Mouse (Mus musculus): ENCODE data around the gene Rbms2.

Gene Rbms2

GRCm38 (mm10) chr10:128133650-128134332 lies 46.3 kb downstream of the Rbms2 start:
- DNase-seq: peak; percentile 20 to 30

GRCm38 (mm10) chr10:128131812-128132211 lies 48.3 kb downstream of the Rbms2 start:
- DNase-seq: peak; percentile 32 to 54

DNA sequence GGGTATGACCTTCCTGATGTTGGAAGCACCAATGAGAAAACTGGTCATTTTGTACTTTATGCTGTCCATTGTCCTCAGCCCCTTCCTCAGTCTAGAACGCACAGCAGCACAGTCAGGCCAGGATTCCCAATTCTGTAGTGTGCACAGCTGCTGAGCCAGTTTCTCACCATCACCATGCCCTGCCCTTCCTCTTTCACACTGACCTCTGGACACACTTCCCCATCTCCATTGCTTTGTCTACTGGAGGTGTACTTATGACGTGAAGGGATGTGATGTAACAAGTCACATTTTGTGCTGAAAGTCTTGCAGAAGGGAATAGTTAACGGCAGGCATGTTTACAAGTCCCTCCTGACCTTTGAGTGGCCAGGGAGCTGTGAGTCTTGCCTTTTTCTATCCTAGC lies 48.8 kb downstream of the Rbms2 start:
- no peak for DNase-seq

DNA sequence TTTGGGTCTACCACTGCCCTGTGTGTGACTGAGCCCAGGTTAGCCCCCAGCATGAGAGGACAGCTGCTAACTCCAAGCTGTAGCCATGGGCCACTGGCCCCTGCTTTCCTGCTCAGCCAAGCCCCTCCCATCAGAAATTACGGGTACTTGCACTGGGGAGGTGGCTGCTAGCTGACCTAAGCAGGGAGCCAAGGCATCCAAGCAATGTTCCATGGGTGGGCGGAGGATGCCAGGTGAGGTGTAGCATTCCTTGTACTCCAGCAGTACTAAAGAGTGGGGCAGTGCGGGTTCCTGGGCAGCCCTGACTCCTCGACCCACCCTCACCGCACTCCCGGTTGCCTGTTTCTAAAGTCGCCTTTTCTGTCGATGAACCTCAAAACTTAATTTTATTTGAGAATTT lies 52.0 kb downstream of the Rbms2 start:
- DNase-seq: no peak

- no peak for DNase-seq
Measured at GRCm38 (mm10) chr10:128127497-128127896, 52.6 kb downstream of the Rbms2 start.

- no peak for DNase-seq
Measured at GRCm38 (mm10) chr10:128125951-128126350, 54.1 kb downstream of the Rbms2 start.

DNA sequence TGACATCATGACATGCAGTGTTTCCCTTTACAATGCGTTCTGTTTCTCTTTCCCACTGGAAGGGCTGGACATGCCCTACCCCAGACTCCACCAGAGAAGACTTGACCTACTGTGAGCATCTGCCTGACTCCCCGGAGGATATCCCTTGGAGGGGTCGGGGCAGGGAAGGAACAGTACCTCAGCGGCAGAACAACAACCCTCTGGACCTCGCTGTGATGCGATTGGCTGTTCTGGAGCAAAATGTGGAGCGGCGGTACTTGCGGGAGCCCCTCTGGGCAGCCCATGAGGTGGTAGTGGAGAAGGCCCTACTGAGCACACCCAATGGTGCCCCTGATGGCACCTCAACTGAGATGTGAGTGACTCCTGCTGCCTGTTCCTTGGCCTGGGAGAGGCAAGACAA lies 55.3 kb downstream of the Rbms2 start:
- no peak for DNase-seq

- no peak for DNase-seq
Measured at GRCm38 (mm10) chr10:128123833-128124232, 56.3 kb downstream of the Rbms2 start.

DNA sequence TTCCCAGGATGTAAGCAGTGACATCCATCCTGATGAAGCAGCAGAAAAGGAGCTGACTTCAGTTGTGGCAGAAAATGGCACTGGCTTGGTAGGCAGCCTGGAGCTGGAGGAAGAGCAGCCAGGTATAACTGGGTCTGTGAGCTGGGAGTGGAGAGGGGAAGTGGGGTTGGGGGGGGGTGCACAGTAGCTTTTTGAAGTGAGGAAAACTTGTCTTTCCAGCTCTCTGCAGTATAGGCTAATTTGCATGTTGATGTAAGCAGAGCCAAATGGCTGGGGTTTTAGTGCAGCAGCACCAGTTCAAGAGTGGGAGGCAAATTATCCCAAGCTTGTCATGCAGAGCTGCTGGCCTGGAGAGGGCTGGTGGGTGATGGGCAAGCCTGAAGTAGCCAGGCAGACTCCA lies 68.9 kb downstream of the Rbms2 start:
- no peak for DNase-seq

DNA sequence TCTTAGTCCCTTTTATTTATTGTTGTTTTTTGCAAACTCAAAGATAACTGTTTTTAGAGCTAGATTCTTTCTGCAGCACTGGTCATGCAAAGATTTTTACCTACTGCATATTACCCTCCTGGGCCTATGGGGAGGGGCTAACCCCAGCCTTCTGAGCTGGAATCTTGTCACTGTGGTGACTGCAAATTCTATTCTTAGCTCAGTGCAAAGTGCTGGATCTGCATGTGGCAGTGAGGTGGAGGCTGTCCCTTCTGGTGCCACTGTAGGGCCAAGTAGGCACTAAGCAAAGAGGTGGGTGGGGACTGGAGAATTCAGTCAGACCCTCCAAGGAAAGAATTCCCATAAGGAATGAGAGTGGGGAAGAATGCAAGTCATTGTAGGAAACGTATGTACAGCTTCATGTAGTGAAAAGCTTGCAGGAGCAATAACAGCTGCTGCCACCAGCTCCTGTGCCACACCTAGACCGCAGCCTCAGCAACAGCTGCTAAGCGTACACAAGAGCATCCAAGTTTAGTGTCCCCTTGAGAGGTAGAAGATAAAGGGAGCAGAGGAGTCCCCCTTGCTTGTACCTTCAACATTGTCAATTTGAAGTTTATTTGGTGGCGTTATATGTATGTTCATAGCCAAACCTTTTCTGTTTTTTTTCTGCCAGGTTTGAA lies 69.9 kb downstream of the Rbms2 start:
- no peak for DNase-seq

GRCm38 (mm10) chr10:128097587-128097971 lies 82.5 kb downstream of the Rbms2 start:
- DNase-seq: peak; percentile 92 to 94

- peak; percentile 96 to 97 for DNase-seq
Measured at GRCm38 (mm10) chr10:128096693-128097586, 83.2 kb downstream of the Rbms2 start.

DNA sequence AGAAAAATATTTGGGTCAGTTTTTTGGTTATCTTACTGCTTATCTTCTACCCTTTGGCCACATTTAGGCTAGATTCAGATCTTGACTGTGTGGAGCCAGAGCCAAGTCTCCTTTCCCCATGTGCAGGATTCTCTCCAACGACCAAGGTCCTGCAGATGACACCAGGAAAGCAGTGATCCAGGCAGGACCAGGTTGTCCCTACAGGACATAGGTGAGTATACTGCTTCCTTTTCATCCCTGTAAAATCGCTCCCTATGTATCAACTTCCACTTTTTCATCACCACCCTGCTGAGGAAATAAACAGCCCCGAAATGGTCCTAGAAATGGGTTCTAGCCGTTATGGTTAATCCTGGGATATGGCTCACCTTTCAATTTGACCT lies 83.8 kb downstream of the Rbms2 start:
- DNase-seq: no peak

GRCm38 (mm10) chr10:128095003-128095636 lies 85.0 kb downstream of the Rbms2 start:
- DNase-seq: no peak

GRCm38 (mm10) chr10:128094340-128094968 lies 85.6 kb downstream of the Rbms2 start:
- DNase-seq: peak; percentile 80 to 84

- DNase-seq: peak; percentile 81 to 82
Measured at GRCm38 (mm10) chr10:128093496-128094294, 86.4 kb downstream of the Rbms2 start.

GRCm38 (mm10) chr10:128092506-128093495 lies 87.3 kb downstream of the Rbms2 start:
- DNase-seq: peak; percentile 87

DNA sequence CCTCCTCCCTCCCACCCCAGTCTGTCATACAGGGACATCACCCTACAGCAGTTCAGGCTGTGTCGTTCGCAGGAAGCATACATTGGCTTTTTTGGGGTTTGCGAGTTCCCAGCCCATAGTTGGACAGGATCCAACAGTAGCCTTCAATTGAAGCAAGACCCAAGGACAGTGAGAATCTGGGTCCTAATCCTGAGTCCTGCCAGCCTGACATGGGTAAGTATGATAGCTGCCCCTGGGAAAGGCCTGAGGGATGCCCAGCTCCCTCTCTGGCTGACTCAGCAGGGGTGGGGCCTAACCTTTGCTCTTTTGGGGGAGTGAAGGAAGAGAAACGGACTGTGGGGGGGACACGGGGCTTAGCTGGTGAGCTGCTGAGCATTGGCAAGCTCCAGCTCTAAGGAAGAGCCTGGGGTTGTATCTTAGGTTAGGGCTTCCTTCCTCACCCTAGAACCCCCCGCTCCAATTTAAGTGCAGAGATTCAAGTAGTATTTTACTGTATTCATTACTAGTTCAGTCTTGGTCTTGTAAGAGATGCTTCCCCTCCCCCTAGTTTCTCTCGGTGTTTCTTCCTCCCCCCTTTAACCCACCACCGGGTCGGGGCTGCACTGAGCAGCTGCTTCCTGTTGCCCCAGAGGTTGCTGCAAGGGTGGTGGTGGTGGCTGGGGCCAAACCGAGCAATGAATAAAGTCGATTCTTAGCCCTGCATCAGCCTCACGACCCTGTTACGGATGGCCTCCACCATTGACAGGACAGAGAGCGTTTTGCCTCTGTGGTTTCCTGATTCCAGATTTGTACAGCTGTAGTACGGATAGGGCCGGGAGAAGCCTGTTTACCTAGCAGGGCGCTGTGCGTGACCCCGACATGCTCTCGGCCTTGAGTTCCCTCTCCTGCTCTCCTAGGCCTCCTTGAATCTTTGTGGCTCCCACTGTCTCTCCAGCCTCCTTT lies 88.3 kb downstream of the Rbms2 start, which contains the start of gene Baz2a:
TSS of gene Baz2a (plus strand) at position 14 of the 942 bp plus-strand sequence.
- peak; percentile 65 to 73 for DNase-seq

All from cerebellum, postnatal 10 days (tissue).